Mouse (Mus musculus): Measurements from ENCODE around the gene Spats1. TPM values are rescaled to one million over a fixed set of nuclear protein-coding genes. Genes with fewer than 3 reads are reported as not detected.

Spats1 gene
- total RNA-seq, 2 experiments from 2014 or later: 0.22 to 0.65 TPM

Other genes starting within 250 kb of the Spats1 start
- gene Cdc5l, start 41.7 kb downstream of the Spats1 start, total RNA-seq (2021): 10 to 100 TPM; 48.4 to 48.7 TPM
- gene Aars2, start 31.4 kb upstream of the Spats1 start, total RNA-seq (2021): 10 to 100 TPM; 19.3 to 20.2 TPM
- gene Tcte1, start 48.0 kb upstream of the Spats1 start, total RNA-seq (2021): not detected
- under 1 TPM; 0.05 to 0.12 TPM for gene Tmem151b, start 74.3 kb upstream of the Spats1 start, total RNA-seq (2021)
- 1 to 10 TPM; 1.8 to 2.7 TPM for gene Nfkbie, start 80.3 kb upstream of the Spats1 start, total RNA-seq (2021)
- 10 to 100 TPM; 34.5 to 36.8 TPM for gene Slc35b2, start 88.5 kb upstream of the Spats1 start, total RNA-seq (2021)
- gene Hsp90ab1, start 97.9 kb upstream of the Spats1 start, total RNA-seq (2021): 1,000 to 10,000 TPM; 1,000 to 1,054 TPM
- 10 to 100 TPM; 88.3 to 99.0 TPM for gene Slc29a1, start 124.2 kb upstream of the Spats1 start, total RNA-seq (2021)
- not detected for gene Mymx, start 126.7 kb upstream of the Spats1 start, total RNA-seq (2021)
- not detected for gene Capn11, start 183.9 kb upstream of the Spats1 start, total RNA-seq (2021)
- 100 to 1,000 TPM in 1 of 2 experiments, 10 to 100 TPM in 1; 94.7 to 108 TPM for gene Mrpl14, start 210.9 kb upstream of the Spats1 start, total RNA-seq (2021)
- 10 to 100 TPM; 81.4 to 86.9 TPM for gene Tmem63b, start 211.5 kb upstream of the Spats1 start, total RNA-seq (2021)

Measured in heart, postnatal 10 days (tissue).